Comparison of ENCODE assay signal across 19 mouse cellular contexts in the genomic region with DNA sequence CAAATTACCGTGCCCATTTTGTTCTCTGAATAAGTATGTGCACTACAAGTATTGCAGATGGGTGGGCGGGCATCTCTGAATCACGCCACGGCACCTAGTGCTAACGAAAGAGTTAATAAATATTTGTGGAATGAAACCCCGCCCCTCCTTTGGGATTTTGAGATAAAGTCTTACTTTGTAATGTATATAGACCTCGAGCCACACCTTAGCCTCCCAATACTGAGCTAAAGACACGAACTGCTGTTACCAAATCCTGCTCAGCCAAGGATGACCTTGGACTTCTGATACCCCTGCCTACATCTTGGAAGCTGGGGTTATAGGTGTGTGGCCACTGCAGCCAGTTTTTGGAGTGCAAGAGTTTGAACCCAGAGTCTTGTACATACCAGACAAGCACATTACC. TPM values are rescaled to one million over a fixed set of nuclear protein-coding genes. Genes with fewer than 3 reads are reported as not detected.
"Had no signal": no experiment of that assay in that cellular context is flagged by ENCODE, and none has a peak within 500 bp of the region (broad histone marks: within the 10 kb centered on the region; RNA-seq: fewer than 3 reads in every experiment).

No protein-coding gene starts in this region.

- DNase-seq: kidney, adult 8-10 months; kidney, postnatal 14 days; kidney, postnatal 4 days; liver, postnatal 0 days; lung, embryonic 14.5 days; right cerebral cortex, adult 18-20 months; right cerebral cortex, postnatal 14 days; right cerebral cortex, postnatal 4 days; thymus, postnatal 36 days had no signal

- H3K4me2 ChIP-seq: limb, embryonic 15.5 days; liver, embryonic 11.5 days; lung, embryonic 14.5 days; midbrain, embryonic 12.5 days; midbrain, embryonic 15.5 days; neural tube, embryonic 12.5 days; neural tube, embryonic 15.5 days had no signal

- H3K9ac ChIP-seq: limb, embryonic 15.5 days; liver, embryonic 14.5 days; liver, postnatal 0 days; lung, embryonic 14.5 days; midbrain, embryonic 12.5 days; midbrain, embryonic 15.5 days; neural tube, embryonic 12.5 days; neural tube, embryonic 15.5 days had no signal

- ATAC-seq: liver, postnatal 0 days; lung, postnatal 0 days; midbrain, embryonic 15.5 days had no signal

- H3K27ac ChIP-seq: limb, embryonic 15.5 days; liver, embryonic 14.5 days; macrophage; midbrain, embryonic 12.5 days; midbrain, embryonic 15.5 days; neural tube, embryonic 12.5 days; neural tube, embryonic 15.5 days had no signal

- H3K4me1 ChIP-seq: midbrain, embryonic 15.5 days; neural tube, embryonic 12.5 days had no signal

- H3K9me3 ChIP-seq: limb, embryonic 15.5 days; midbrain, embryonic 12.5 days; midbrain, embryonic 15.5 days; neural tube, embryonic 12.5 days; neural tube, embryonic 15.5 days had no signal

- H3K27me3 ChIP-seq: limb, embryonic 15.5 days; midbrain, embryonic 12.5 days; midbrain, embryonic 15.5 days; neural tube, embryonic 12.5 days; neural tube, embryonic 15.5 days had no signal

- H3K4me3 ChIP-seq: limb, embryonic 15.5 days; midbrain, embryonic 12.5 days; midbrain, embryonic 15.5 days; neural tube, embryonic 12.5 days; neural tube, embryonic 15.5 days had no signal

- H3K36me3 ChIP-seq: limb, embryonic 15.5 days; midbrain, embryonic 12.5 days; midbrain, embryonic 15.5 days; neural tube, embryonic 12.5 days; neural tube, embryonic 15.5 days had no signal

RNA-seq across cellular contexts. Expression of a gene that starts 11.6 kb away (rescaled TPM):
- total RNA-seq: megakaryocyte, adult 5-6 weeks had no signal
- polyA plus RNA-seq: macrophage had no signal
